Mouse (Mus musculus): ENCODE measurements at regions not wholly inside any gene's neighbourhood (a gene's known extent, or its start where the extent isn't known, plus 50 kb on each side); places are given as distances from the start of the nearest gene placed in this dataset.
A peak's percentile ranks its signal among the peaks of the same experiment; 100 is the strongest.

DNA sequence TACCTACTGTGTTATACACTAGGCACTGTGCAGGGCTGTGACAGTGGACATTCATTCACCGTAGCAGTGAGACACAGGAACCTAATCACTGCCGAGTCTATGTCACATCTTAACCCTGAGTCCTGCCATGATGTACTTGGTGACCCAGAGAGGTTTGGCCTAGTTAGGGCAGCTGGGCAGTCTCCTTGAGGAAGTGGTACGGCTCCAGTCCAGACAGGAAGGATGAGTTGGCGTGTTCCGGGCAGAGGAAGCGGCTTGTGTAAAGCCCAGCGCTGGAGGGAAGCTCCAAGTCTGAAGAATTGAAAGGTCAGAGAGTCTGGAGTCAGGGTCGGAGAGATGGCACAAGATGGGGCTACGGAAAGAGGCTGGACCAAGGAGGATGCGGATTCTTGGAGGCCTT, 99.4 kb upstream of the Smim15 start:
- peak; percentile 32 to 62 for DNase-seq (ENCODE audit: inconsistent age in 2 of 2, low spot score in 1 of 2)

DNA sequence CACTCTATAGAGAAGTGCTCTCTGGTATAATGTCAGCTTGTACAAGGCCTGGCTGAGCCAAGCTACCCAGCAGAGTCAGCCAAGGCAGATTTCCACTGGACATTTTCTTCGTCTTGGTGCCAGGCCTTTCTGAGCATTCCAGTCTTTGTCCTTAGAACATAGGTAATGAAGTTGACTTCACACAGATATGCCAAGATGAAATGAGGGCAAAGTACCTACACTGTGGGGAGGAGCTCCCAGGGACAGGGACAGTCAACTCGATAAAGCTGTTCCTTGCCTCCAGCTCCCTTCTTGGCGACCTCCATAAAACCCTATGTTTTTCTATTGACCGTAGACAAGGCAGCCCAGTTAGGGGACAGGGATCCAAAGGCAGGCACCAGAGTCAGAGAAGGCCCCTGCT, 101.3 kb upstream of the Smim15 start:
- no peak for DNase-seq (ENCODE audit: inconsistent age in 2 of 2, low spot score in 1 of 2)

DNA sequence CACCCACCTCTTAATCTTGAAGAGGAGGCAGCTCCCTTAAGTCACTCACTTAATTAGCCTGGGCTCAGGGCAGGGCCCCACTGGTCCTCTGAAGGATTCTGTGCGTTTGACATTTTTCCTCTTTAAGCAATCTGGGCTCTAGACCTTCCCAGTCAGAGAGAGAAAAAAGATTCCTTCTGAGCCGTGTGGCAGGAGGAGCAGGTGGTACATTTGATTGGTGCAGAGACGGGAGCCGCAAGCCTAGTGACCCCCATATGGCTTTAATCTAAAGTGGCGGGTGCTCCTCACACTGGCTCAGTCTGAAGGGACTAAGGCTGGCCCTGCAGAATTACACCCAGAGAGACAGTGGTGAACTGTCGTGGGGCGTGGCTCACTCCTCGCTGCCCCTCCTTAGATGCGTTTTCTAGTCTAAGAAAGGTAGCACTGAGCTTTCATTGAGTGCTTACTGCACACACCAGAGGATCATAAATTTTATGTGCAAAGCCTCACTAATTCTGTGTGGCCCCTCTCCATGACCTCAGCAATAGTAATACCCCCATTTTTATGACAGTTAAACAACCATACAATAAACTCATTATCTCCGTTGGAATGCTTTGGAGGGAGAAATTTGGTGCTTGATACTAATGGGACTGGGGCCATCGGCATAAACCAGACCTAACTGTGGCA, 101.8 kb upstream of the Smim15 start:
- no peak for DNase-seq (ENCODE audit: inconsistent age in 2 of 2, low spot score in 1 of 2)

DNA sequence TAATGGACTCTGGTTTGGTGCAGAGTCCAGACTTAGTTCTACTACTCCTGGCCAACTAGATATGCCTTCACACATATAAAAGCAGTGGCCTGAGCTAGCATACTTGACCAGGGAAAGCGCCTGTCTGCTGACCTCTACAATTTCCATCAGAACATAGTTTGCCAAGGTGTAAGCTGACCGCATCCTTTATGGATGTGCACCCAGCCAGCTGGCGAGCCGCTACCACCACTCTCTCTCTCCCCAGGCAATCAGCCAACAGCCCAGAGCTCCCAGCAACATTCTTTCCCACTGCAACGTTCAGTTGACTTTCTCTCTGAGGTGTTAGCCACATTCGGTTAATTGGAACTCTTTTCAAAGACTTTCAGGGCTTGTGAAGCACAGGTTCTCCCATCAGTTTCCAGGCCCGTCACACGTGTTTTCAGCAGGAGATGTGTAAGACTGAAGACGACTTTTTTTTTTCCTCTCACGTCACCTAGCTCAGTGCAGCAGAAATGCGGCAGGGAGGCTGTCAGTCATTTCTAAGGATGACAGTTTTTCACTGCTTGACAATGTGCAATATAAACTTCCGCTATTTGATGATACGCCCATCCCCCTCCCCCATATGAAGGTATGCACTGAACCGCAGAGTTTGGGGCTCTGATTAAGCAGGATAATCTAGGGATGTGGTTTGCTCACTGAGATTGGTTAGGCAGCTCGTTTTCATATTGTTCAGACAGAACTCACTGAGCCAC, 104.2 kb upstream of the Smim15 start:
- no peak for DNase-seq (ENCODE audit: inconsistent age in 2 of 2, low spot score in 1 of 2)

DNA sequence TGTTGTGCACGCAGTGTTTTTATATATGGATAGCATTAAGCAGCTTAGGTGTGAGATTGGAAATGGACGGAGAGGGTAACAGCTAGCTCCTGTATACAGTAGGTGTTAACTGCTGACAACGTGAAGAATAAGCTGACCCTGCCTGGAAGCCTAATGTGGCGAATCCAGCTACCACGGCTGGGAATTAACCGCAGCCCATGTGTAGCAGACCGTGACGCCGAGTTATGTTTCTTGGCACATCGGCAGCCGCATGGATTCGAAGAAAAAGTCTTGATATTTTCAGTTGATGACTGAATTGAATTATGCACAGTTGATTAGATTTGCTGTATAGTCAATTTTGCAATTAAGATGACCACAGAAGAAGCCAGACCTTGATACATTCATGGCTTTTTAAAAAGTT, 108.6 kb upstream of the Smim15 start:
- no peak for DNase-seq (ENCODE audit: inconsistent age in 2 of 2, low spot score in 1 of 2)

GRCm38 (mm10) chr13:107934691-107935090, 109.6 kb upstream of the Smim15 start:
- no peak for DNase-seq (ENCODE audit: inconsistent age in 2 of 2, low spot score in 1 of 2)

DNA sequence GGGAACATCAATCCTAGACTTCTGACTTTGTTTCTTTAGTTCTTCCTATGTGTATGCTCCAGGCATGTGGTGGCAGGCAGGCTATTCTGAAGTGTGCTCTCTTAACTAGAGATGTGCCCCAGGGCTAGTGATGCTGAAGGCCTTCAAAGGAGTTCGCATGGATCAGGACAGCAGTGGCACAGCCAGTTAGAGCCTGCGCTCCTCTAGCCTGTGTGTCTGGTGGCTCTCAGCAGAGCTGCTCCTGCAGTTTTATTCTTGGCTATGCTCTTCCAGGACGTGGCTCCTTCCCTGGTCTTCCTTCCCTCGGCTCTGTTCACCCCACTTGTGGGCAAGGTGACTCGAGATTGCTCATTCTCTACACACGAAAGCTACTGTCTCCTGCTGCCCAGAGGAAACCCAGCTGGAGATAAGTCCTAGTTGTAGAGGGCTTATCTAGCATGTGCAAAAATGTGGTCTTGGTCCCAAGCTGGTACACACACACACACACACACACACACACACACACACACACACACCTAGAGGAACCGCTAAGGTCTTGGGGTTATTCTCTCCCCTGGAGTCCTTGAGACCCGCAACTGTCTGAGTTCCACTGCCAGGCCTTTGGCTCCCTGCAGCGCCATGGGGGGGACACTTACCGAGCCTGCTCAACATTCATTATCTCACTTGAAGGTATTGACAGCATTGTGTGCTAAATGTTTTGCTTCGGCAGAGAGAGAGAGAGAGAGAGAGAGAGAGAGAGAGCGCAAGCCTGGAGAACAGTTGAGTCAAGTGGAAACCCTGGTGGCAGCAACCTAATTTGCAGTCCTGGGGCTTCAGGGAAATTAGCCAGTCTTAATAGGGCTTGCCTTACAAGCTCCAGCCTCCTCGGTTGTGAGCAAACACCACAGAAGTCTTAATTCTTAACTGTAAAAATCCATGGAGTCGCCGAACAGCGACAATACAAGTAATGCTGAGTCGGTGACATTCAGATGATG, 110.4 kb upstream of the Smim15 start:
- no peak for DNase-seq (ENCODE audit: inconsistent age in 2 of 2, low spot score in 1 of 2)

GRCm38 (mm10) chr13:107932423-107933032, 111.7 kb upstream of the Smim15 start:
- no peak for DNase-seq (ENCODE audit: inconsistent age in 2 of 2, low spot score in 1 of 2)

- no peak for DNase-seq (ENCODE audit: inconsistent age in 2 of 2, low spot score in 1 of 2)
These were observed 113.0 kb upstream of the Smim15 start for GRCm38 (mm10) chr13:107931216-107931615.

- DNase-seq (ENCODE audit: inconsistent age in 2 of 2, low spot score in 1 of 2) = peak; percentile 38 to 61
These were observed 116.6 kb upstream of the Smim15 start for GRCm38 (mm10) chr13:107927499-107928215.

DNA sequence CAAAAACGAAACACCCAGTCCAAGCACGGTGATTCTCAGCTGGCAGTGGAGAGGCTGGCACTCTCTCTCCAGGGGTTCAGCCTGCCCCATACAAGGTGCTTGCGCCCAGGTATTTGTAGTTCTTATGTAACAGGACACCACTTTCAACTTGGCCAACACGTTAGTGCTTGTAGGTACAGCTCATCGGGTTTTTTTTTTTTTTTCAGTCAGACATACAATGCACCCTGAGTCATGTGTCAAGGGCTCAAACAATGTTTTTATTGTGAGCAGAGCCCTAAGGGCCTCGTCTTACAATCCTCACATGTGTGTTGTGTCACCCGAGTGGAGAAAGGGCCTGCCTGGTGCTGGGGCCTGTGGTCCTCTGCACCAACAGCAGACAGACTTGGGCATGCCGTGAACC, 118.8 kb upstream of the Smim15 start:
- no peak for DNase-seq (ENCODE audit: inconsistent age in 2 of 2, low spot score in 1 of 2)

DNA sequence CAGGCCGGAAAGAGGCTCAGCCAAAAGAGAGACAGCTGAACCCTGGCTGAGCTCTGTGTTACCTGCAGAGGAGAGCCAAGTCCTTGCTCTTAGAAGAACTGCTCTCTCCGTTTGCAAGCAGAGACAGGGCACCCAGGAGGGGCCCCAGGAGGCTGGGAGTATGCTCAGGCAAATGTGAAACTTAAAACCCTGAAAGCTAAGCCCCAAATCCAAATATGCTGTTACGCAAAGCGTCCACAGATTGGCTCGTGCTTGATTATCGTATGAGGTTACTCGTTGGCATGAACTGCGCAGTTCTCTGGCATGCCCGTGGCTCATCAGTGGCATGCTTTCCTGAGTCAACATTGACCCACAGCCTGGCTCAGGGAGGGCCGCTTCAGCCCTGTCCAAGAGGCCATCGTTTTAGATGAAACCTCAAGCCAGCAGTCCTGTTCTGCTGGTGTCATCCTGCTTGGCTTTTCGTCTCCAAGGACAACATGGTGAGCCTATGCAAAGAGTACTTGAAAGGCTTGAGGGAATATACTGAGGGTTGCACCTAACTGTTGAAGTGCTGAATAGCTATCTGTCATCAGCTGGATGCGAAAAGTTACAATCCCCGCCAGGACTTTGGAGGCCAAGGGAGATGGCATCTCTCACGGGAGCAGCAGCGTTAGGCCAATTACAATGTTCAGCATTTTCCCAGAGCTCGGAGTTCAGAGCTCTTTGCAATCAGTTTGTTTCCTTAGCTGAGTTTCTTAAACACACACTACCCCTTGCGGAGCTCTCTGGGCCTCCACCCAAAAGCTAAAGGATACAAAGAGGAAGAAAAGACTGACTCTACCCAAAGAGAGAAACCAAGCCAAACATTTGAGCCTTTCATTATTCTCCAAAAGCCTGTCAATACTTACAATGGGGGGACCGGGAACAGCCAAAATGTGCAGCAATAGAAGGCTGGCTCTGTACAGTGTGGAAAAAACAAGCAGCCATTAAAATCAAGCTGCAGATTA, 120.8 kb upstream of the Smim15 start:
- DNase-seq (ENCODE audit: inconsistent age in 2 of 2, low spot score in 1 of 2) = peak in 1 of 2 experiments; percentile 56

GRCm38 (mm10) chr13:107919403-107919802, 124.8 kb upstream of the Smim15 start:
- no peak for DNase-seq (ENCODE audit: inconsistent age in 2 of 2, low spot score in 1 of 2)

DNA sequence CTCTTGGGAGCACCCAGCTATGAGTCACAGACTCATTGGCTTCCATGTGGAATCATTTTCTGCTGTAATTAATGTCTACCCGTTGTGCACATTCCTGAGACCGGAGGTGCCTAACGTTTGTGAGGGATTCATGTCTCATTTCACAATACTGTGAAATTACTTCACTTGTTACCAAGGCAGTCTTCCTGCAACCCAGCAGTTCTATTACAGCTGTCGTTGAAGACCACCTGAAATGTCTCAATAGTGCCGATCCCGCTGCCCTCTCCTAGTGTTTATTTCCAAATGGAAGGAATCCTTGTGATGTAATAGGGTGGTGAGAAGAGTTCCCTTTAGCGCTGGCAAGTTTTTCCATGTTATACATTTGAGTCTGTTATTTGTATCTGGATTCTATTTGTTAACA, 125.8 kb upstream of the Smim15 start:
- DNase-seq (ENCODE audit: inconsistent age in 2 of 2, low spot score in 1 of 2) = no peak

- no peak for DNase-seq (ENCODE audit: inconsistent age in 2 of 2, low spot score in 1 of 2)
These were observed 126.2 kb upstream of the Smim15 start for GRCm38 (mm10) chr13:107918065-107918464.

- no peak for DNase-seq (ENCODE audit: inconsistent age in 2 of 2, low spot score in 1 of 2)
These were observed 126.7 kb upstream of the Smim15 start for GRCm38 (mm10) chr13:107917564-107917963.

DNA sequence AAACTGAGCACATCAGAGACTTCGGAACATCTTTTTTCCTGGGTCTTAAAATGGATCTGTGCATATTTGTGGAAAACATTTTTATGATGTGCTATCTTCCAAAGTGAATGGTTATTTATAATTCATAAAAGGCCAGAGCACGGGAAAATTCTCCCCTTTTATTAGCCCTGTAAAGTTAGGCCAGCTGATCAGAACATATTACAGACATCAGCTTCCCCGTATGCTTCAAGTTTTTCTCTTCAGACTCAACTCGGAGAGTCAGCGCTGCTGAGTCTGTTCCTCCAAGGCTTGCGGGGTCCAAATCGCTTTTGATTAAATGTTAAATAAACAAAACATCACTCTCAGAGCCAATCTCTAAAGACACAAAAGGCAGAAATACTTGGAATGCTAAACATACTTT, 134.1 kb upstream of the Smim15 start:
- peak in 1 of 2 experiments; percentile 39 for DNase-seq (ENCODE audit: inconsistent age in 2 of 2, low spot score in 1 of 2)

- no peak for DNase-seq (ENCODE audit: inconsistent age in 2 of 2, low spot score in 1 of 2)
These were observed 134.7 kb upstream of the Smim15 start for GRCm38 (mm10) chr13:107909343-107910067.

DNA sequence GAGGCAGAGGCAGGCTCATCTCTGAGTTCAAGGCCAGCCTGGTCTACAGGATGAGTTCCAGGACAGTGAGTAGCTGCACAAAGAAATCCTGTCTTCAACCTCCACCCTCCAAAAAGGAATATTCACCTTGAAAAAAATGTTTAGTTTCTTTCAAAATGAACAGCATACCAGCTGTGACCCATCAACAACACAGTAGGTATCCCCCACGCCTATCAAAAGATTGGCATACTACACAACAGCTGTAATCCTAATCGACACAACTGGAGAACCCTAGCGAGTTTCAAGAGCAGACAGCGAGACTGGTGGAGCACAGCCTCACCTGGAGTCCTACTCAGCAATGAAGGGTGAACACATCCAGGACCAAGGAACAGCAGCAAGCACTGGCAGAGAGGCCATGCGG, 136.3 kb upstream of the Smim15 start:
- DNase-seq (ENCODE audit: inconsistent age in 2 of 2, low spot score in 1 of 2) = no peak

Data from adrenal gland, adult (tissue).